Mouse (Mus musculus) E14TG2a.4 (cell line): ENCODE measurements around the gene Gpatch8.

ENCODE experiments used
- CTCF ChIP-seq: conservative IDR thresholded peaks from 2 replicates; pipeline ENCODE4 v1.5.1; 2014; ENCODE audit warnings: low read length
- NANOG ChIP-seq: IDR thresholded peaks from 2 replicates; pipeline ENCODE4 v1.6.1; 2014; ENCODE audit warnings: borderline replicate concordance, low read length, mixed read lengths

- TF ChIP-seq CTCF: no peak
- no peak for TF ChIP-seq NANOG
Observed at GRCm38 (mm10) chr11:102445264-102445890, 110.8 kb downstream of the Gpatch8 start.
